Mouse (Mus musculus) thymus, adult 2 months (tissue): ENCODE data around the gene Tsacc.
"Not testable (repeated sequence)": the region's sequence is repeated elsewhere in the genome, so short reads cannot be mapped to it uniquely, and the experiment has no call there.

ENCODE experiments used
- CTCF ChIP-seq: fragments of 200-500 bp; IDR thresholded peaks from 2 replicates; pipeline ENCODE4 v1.5.1; 2012; ENCODE audit warnings: mild to moderate bottlenecking, control low read depth, low read length, moderate library complexity, borderline replicate concordance; ENCODE audit not compliant: control insufficient read depth, poor library complexity, insufficient read depth; ENCODE audit errors: extremely low read depth
- POLR2A ChIP-seq: fragments of 200-500 bp; IDR thresholded peaks from 2 replicates; pipeline ENCODE4 v1.6.1; 2012; ENCODE audit warnings: mild to moderate bottlenecking, low read length, control low read depth, moderate library complexity; ENCODE audit not compliant: control insufficient read depth, poor library complexity, insufficient read depth; ENCODE audit errors: extremely low read depth

DNA sequence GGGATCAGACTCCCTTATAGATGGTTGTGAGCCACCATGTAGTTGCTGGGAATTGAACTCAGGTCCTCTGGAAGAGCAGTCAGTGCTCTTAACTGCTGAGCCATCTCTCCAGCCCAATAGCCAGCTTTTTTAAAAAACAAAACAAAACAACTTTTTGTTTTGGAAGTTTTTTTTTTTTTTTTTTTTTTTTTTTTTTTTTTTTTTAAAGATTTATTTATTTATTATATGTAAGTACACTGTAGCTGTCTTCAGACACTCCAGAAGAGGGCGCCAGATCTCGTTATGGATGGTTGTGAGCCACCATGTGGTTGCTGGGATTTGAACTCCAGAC, 11.3 kb downstream of the Tsacc start:
- TF ChIP-seq POLR2A, CTCF: not testable (repeated sequence)
